Comparison of ENCODE assay signal across 13 mouse cellular contexts in the genomic region with DNA sequence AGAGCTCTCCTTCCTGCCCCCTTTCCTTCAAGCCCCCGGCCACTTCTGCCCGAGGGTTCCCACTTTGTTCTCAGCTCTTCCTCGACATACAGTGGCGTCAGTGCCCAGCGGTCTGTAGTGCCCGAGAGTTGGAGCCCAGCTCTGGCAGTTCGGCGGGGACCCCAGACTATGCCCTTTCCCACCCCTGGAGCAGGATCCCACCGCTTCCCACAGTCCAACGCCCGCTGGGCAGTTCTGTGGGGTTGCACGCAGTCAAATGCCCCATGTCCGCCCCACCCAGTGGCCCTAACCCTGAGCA. TPM values are rescaled to one million over a fixed set of nuclear protein-coding genes. Genes with fewer than 3 reads are reported as not detected.
A peak's percentile ranks its signal among the peaks of the same experiment; 100 is the strongest.
DNase-seq lines count a peak whose midpoint lies in the region; ATAC-seq lines count a peak whose summit lies in the region.
"Had no signal": no experiment of that assay in that cellular context is flagged by ENCODE, and none has a peak within 500 bp of the region (broad histone marks: within the 10 kb centered on the region; RNA-seq: fewer than 3 reads in every experiment).

No protein-coding gene starts in this region.

- DNase-seq in kidney, adult 11 months, result no peak
- DNase-seq in midbrain, embryonic 14.5 days, result no peak
- DNase-seq in layer of hippocampus, postnatal 10 days (ENCODE audit: low spot score in 2 of 2), result no peak
- no peak for DNase-seq in left cerebral cortex, adult 9 months (ENCODE audit: low spot score in 2 of 2)
- DNase-seq in layer of hippocampus, adult 18-20 months (ENCODE audit: low spot score in 2 of 2), result no peak
- DNase-seq: cerebellum, adult 9-11 months; kidney, adult 2 months; right cerebral cortex, postnatal 4 days had no signal

- no peak for ATAC-seq in kidney, embryonic 15.5 days (replicated peaks; ENCODE audit: low FRiP score)
- no peak for ATAC-seq in embryonic facial prominence, embryonic 12.5 days (ENCODE audit: insufficient number of reproducible peaks, insufficient read depth, low FRiP score, low TSS enrichment)
- ATAC-seq in hindbrain, embryonic 12.5 days (ENCODE audit: low FRiP score), result no peak
- no peak for ATAC-seq in midbrain, embryonic 14.5 days (ENCODE audit: low FRiP score, low TSS enrichment)

- peak overlapping the region; percentile 45 for H3K4me2 ChIP-seq in kidney, embryonic 15.5 days
- 0 out of 2 replicates have a peak overlapping the region, but pooled peaks have one; percentile 1 for H3K4me2 ChIP-seq in embryonic facial prominence, embryonic 12.5 days (replicated peaks)
- peak overlapping the region; percentile 45 for H3K4me2 ChIP-seq in hindbrain, embryonic 12.5 days (replicated peaks)
- peak overlapping the region; percentile 41 for H3K4me2 ChIP-seq in midbrain, embryonic 14.5 days (ENCODE audit: low read length)

- H3K9me3 ChIP-seq in kidney, embryonic 15.5 days (replicated peaks), result 0 out of 2 replicates have a peak, but pooled peaks cover 9% of the 10 kb centered on the region
- no peaks in the 10 kb centered on the region for H3K9me3 ChIP-seq in embryonic facial prominence, embryonic 12.5 days
- H3K9me3 ChIP-seq in hindbrain, embryonic 12.5 days (replicated peaks), result peaks cover 1% of the 10 kb centered on the region; the same call in 1 of the 2 replicates
- no peaks in the 10 kb centered on the region for H3K9me3 ChIP-seq in midbrain, embryonic 14.5 days (ENCODE audit: control insufficient read depth, low read length)
- H3K9me3 ChIP-seq: G1E had no signal

- no peaks in the 10 kb centered on the region for H3K36me3 ChIP-seq in kidney, embryonic 15.5 days
- H3K36me3 ChIP-seq in embryonic facial prominence, embryonic 12.5 days, result no peaks in the 10 kb centered on the region
- no peaks in the 10 kb centered on the region for H3K36me3 ChIP-seq in hindbrain, embryonic 12.5 days
- no peaks in the 10 kb centered on the region for H3K36me3 ChIP-seq in midbrain, embryonic 14.5 days (ENCODE audit: control insufficient read depth, insufficient read depth, low read length)
- H3K36me3 ChIP-seq: G1E had no signal

- WGBS in kidney, embryonic 15.5 days, result 43% methylated on average over 13 of the region's 13 CpGs
- WGBS in embryonic facial prominence, embryonic 12.5 days, result 38% methylated on average over 13 of the region's 13 CpGs
- 32% methylated on average over 13 of the region's 13 CpGs for WGBS in hindbrain, embryonic 12.5 days
- WGBS in midbrain, embryonic 14.5 days, result 33% methylated on average over 13 of the region's 13 CpGs

- H3K9ac ChIP-seq in kidney, embryonic 15.5 days, result no peak overlapping the region
- no peak overlapping the region for H3K9ac ChIP-seq in embryonic facial prominence, embryonic 12.5 days
- H3K9ac ChIP-seq in hindbrain, embryonic 12.5 days, result peak overlapping the region; percentile 27; the same call in 1 of the 2 replicates
- peak overlapping the region; percentile 34; the same call in 1 of the 2 replicates for H3K9ac ChIP-seq in midbrain, embryonic 14.5 days (replicated peaks; ENCODE audit: low read length)
- H3K9ac ChIP-seq: liver, embryonic 14.5 days had no signal

- no peaks in the 10 kb centered on the region for H3K27me3 ChIP-seq in kidney, embryonic 15.5 days
- H3K27me3 ChIP-seq in embryonic facial prominence, embryonic 12.5 days, result peaks cover 17% of the 10 kb centered on the region; the same call in 1 of the 2 replicates
- H3K27me3 ChIP-seq in hindbrain, embryonic 12.5 days, result peaks cover 13% of the 10 kb centered on the region
- no peaks in the 10 kb centered on the region for H3K27me3 ChIP-seq in midbrain, embryonic 14.5 days (ENCODE audit: control insufficient read depth, insufficient read depth, low read length)

- no peak overlapping the region for H3K27ac ChIP-seq in kidney, embryonic 15.5 days
- H3K27ac ChIP-seq in embryonic facial prominence, embryonic 12.5 days, result no peak overlapping the region
- no peak overlapping the region for H3K27ac ChIP-seq in hindbrain, embryonic 12.5 days
- H3K27ac ChIP-seq in midbrain, embryonic 14.5 days (replicated peaks; ENCODE audit: low read depth, low read length), result no peak overlapping the region
- H3K27ac ChIP-seq: liver, embryonic 14.5 days had no signal

- H3K4me1 ChIP-seq in kidney, embryonic 15.5 days, result peaks cover 12% of the 10 kb centered on the region; the same call in 1 of the 2 replicates
- no peaks in the 10 kb centered on the region for H3K4me1 ChIP-seq in embryonic facial prominence, embryonic 12.5 days
- H3K4me1 ChIP-seq in hindbrain, embryonic 12.5 days, result peaks cover 9% of the 10 kb centered on the region; the same call in 1 of the 2 replicates
- 0 out of 2 replicates have a peak, but pooled peaks cover 4% of the 10 kb centered on the region for H3K4me1 ChIP-seq in midbrain, embryonic 14.5 days (ENCODE audit: control insufficient read depth, insufficient read depth, low read length)

- 0 out of 2 replicates have a peak overlapping the region, but pooled peaks have one; percentile 6 for H3K4me3 ChIP-seq in kidney, embryonic 15.5 days (replicated peaks)
- H3K4me3 ChIP-seq in embryonic facial prominence, embryonic 12.5 days, result no peak overlapping the region
- 0 out of 2 replicates have a peak overlapping the region, but pooled peaks have one; percentile 3 for H3K4me3 ChIP-seq in hindbrain, embryonic 12.5 days
- no peak overlapping the region for H3K4me3 ChIP-seq in midbrain, embryonic 14.5 days (replicated peaks; ENCODE audit: low read depth, low read length)

RNA-seq across cellular contexts. Expression of a gene that starts 21.0 kb away (rescaled TPM):
- polyA plus RNA-seq in kidney, embryonic 15.5 days (2015; fragmentation: Nextera tagmentation; extraction: Ambion mirVana), result 2.0 and 3.4 TPM in 2 replicates
- 6.5 and 18.4 TPM in 2 replicates for polyA plus RNA-seq in embryonic facial prominence, embryonic 12.5 days (2016; fragmentation: Nextera tagmentation; extraction: Ambion mirVana)
- 4.7 TPM in 1 of 2 replicates, not detected in the other for polyA plus RNA-seq in hindbrain, embryonic 12.5 days (2016; fragmentation: Nextera tagmentation; extraction: Ambion mirVana)
- 1.6 TPM in 1 of 2 replicates, not detected in the other for polyA plus RNA-seq in midbrain, embryonic 14.5 days (2014; fragmentation: Nextera tagmentation; extraction: Ambion mirVana)
- 1 to 10 TPM; 1.5 to 1.8 TPM for total RNA-seq in layer of hippocampus, postnatal 10 days (2021)
- total RNA-seq in layer of hippocampus, adult 18-20 months (2021), result 1 to 10 TPM; 1.0 to 1.5 TPM
- total RNA-seq: G1E had no signal

RNA-seq across cellular contexts. Expression of a gene that starts 48.3 kb away (rescaled TPM):
- 28.4 and 32.4 TPM in 2 replicates for polyA plus RNA-seq in kidney, embryonic 15.5 days (2015; fragmentation: Nextera tagmentation; extraction: Ambion mirVana)
- 69.7 and 78.3 TPM in 2 replicates for polyA plus RNA-seq in embryonic facial prominence, embryonic 12.5 days (2016; fragmentation: Nextera tagmentation; extraction: Ambion mirVana)
- 17.7 and 21.0 TPM in 2 replicates for polyA plus RNA-seq in hindbrain, embryonic 12.5 days (2016; fragmentation: Nextera tagmentation; extraction: Ambion mirVana)
- 2.0 and 5.6 TPM in 2 replicates for polyA plus RNA-seq in midbrain, embryonic 14.5 days (2014; fragmentation: Nextera tagmentation; extraction: Ambion mirVana)
- 1 to 10 TPM; 1.5 to 2.4 TPM for total RNA-seq in layer of hippocampus, postnatal 10 days (2021)
- total RNA-seq in layer of hippocampus, adult 18-20 months (2021), result under 1 TPM; 0.33 to 0.62 TPM
- polyA plus RNA-seq: G1E had no signal

Comparison
In these comparisons a context has a peak if more than half of its experiments do, and no peak if none do; other contexts are left out.
1. H3K4me3 ChIP-seq: peak in kidney, embryonic 15.5 days (single experiment) and hindbrain, embryonic 12.5 days (single experiment); none in embryonic facial prominence, embryonic 12.5 days (single experiment) and midbrain, embryonic 14.5 days (single experiment).
2. H3K9ac ChIP-seq: peak in hindbrain, embryonic 12.5 days (single experiment) and midbrain, embryonic 14.5 days (single experiment); none in kidney, embryonic 15.5 days (single experiment) and embryonic facial prominence, embryonic 12.5 days (single experiment).
3. Peak in every context shown above with its lines, with median percentiles within 50 percentile points of each other: H3K4me2 ChIP-seq.